Mouse (Mus musculus) T-helper 17 cell (primary cell): ENCODE measurements around the gene Hbb-bs.
"Not testable (repeated sequence)": the region's sequence is repeated elsewhere in the genome, so short reads cannot be mapped to it uniquely, and the experiment has no call there.

ENCODE experiments used
- in situ Hi-C, 2 experiments: fragments of 300-600 bp; cut with MboI, MseI; formaldehyde crosslinking; loops; 1 replicate in 1 of 2; 2 replicates in 1 of 2; pipeline ENCODE4 v1.15.1; 2025; ENCODE audit warnings: high pct_unique_total_duplicates in 2 of 2

Hbb-bs gene

DNA sequence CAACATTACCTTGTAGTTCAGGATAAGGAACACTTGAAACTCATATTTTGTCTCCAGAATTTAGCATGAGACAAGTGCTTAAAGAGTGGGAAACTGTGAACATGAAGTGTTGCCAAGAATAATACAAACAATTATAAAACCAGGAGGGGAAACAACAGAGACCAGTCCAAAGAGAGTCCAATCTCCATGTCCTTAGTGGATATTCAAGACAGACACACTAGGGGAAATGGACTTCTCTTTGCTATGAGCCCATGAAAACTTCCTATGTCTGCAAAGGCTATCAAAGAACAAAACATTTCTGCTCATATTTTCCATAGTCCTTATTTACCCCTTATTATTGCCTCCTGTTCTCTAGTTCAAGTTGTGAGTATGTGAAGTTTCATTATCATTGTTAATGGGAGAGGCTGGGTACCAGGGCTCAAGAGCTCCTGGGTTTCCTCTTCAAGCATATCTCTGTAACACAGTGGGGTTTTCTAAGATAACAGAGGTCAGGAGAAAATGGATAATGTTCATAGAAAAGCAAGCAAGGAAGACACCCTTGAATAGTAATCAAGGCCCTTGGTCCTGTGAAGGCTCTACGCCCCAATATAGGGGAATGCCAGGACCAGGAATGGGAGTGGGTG, 16.6 kb downstream of the Hbb-bs start:
- in situ Hi-C loops: no loop called here

DNA sequence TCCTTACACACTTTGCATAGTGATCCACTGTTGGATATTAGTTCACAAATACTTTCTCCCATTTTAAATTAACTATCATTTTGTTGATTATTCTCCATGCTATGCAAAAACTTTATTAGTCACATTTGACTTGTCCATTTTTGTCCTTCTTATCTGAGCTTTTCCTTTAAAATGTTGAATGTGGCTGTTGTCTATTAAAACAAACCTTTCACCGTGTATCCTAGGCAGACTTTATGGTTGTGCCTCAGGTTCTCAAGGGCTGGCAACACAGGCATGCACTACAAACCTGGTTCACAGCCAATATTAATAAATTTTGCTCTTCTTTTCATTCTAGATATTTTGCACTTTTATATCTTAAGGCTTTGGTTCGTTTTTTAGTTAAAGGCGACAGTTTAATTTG, 17.1 kb downstream of the Hbb-bs start:
- in situ Hi-C loops: no loop called here

DNA sequence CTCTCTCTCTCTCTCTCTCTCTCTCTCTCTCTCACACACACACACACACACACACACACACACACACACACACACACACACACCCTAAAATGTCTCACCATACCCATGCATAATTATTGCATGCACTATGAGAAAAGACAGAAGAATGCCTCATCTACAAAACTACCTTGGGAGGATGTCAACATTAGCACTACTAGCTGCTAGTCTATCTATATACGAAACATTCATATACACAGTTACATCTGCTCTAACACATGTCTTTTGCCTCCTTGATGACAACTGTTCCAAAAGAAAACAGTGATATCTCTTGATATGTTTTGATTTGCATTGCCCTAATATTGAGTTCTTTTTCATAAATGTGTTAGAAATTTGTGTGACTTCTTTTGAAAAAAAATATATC, 17.6 kb downstream of the Hbb-bs start:
- in situ Hi-C loops: no loop called here

DNA sequence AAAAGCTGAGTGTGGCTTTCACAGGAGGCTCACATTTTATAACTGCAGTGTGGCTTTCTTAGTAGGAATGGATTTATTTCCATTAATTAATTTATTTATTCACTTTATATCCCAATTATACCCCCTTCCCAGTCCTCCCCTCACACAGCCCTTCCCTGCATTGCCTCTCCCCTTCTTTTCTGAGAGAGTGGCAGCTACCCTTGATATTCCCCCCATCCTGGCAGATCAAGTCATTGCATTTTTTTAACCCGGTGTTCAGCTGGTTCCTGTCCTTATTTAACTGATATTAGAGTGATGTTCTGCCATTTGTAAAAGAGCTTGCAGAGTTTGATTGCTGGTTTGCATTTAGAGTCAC, 18.1 kb downstream of the Hbb-bs start:
- in situ Hi-C loops: loop anchor here in 1 of 2 experiments (5.0 kb wide), 1 partner anchor 102 kb away; no protein-coding TSS in a partner anchor

DNA sequence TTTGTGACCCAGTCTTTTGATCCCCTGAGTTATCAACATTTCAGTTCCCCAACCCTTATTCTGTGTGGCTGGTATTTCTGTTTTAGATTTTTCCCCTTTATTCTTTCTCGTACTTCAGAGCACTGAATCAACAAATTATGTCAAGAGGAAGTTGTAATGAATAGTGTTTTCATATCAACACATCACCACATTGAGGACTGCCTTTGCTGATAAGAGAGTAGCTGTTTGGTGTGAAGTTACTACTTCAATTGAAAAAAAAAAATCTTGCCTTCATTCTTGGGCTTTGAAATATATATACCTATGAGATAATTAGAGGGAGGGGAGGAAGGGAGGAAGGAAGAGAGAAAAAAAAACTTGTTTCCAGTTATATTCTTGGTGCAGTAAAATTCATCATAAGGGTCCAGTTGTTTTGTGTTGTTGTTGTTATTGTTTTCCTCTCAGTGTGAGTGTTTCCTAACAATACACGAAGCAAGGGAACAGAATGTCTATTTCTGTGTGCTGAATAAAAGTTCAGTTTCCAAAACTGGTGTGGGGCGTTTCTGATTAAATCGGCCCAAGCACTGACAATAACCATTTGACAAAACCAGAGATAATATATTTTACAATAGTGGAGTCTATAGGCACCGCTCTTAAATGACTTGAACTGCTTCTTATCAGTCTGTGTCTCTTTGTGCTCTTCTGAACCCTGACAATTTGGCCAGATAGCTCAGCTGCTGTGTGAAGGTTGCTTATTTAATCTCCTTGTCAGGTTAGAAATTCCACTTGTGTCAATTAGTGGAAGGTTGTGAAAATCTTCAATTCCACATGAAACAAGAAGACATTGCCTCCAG, 18.7 kb downstream of the Hbb-bs start:
- in situ Hi-C loops: loop anchor here in 1 of 2 experiments (5.0 kb wide), 1 partner anchor 102 kb away; no protein-coding TSS in a partner anchor

DNA sequence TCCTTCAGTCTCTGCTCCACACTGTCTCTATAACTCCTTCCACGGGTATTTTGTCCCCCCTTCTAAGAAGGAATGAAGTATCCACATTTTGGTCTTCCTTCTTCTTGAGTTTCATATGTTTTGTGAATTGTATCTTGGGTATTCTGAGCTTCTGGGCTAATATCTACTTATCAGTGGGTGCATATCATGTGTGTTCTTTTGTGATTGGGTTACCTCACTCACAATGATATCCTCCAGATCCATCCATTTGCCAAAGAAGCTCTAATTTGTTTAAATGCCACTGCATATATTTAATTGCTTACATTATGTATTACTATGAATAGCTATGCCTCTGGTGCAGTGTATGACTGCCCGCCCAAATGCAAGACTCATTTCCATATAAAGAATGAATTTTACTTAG, 19.8 kb downstream of the Hbb-bs start:
- in situ Hi-C loops: loop anchor here in 1 of 2 experiments (5.0 kb wide), 1 partner anchor 101 kb away; no protein-coding TSS in a partner anchor

DNA sequence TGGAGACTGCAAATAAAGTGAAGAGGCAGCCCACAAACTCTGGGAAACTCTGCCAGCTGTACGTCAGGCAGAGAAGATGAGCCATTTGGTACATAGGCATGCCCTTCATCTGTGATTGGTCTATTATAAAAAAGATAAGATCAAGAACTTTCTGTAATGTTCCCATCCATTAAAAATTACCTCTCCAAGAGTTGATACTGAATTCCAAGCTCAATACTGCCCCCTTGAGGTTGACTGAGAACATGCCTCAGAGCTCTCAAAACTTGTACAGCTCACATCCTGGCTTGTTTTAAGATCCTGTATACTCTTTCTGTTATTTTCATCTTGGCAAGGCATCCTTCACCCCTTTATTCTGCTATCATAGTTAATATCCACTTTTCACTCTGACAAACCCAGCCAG, 21.0 kb downstream of the Hbb-bs start:
- in situ Hi-C loops: loop anchor here in 1 of 2 experiments (5.0 kb wide), 1 partner anchor 100 kb away; no protein-coding TSS in a partner anchor

DNA sequence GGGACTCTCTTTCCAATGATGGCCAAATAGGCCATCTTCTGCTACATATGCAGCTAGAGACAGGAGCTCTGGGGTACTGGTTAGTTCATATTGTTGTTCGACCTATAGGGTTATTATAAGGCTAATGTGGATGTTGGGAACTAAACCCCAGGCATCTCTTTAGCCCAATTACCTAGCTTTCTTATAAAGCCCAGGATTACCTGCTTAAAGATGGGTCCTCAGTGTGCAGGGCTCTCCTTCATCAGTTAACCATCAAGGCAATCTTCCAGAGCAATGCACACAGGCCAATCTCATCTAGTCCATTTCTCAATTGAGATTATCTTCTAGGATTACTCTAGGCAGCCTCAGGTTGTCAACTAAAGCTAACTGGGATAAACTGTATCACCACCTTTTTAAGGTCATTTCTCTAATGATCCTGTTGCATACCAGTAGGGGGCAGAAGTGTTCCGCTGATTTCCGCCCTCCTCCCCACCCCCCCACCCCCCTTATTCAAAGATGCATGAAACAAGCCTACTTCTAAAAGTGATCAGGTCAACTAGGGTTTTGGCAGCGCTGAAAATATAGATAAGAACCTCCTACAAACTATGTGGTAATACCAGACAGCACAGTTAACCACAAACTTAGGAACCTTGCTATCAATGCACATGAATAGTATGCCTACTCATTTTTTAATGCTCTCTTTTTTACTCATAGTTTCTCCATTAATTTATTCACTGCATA, 35.1 kb downstream of the Hbb-bs start:
- in situ Hi-C loops: no loop called here

DNA sequence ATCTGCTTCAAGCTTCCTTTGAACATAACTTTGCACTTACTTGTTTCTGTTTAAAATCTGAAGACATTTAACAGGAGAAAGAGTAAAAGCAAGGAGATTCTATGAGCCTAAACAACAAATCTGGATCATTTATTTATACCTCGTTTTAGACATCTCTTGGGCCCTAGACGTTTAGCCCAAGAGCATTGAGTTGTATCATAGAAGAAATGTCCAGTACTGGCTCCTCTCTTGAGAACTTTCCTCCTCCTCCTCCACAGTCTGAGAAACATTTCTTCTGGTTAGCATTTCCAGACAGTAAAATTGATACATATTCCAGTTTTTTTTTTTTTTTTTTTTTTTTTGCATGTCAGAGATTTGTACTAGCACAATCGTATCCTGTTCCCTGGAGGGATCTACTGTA, 36.2 kb downstream of the Hbb-bs start, which contains the start of gene Olfr67:
TSS of gene Olfr67 (minus strand) at position 101 of the 400 bp plus-strand sequence.
- in situ Hi-C loops: no loop called here

DNA sequence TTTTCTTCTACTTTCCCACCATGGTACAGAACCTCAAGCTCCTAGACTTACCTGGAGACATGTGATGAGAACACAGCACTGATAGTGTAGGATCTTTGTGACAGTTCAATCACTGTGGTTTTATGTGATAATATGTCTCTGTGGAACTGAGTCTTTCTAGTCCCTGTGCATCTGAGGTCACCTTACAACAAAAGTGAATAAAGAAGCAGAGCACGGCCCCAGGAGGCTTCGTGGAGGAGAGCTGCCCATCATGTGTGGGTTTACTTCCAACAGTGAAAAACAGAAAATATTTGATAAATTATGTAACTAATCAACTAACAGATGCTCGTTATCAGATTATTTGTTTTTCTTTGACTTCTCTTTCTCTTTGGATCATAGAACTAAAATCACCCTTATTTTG, 48.3 kb downstream of the Hbb-bs start, which contains the start of gene Olfr68:
TSS of gene Olfr68 (minus strand) at position 101 of the 400 bp plus-strand sequence.
- in situ Hi-C loops: no loop called here

DNA sequence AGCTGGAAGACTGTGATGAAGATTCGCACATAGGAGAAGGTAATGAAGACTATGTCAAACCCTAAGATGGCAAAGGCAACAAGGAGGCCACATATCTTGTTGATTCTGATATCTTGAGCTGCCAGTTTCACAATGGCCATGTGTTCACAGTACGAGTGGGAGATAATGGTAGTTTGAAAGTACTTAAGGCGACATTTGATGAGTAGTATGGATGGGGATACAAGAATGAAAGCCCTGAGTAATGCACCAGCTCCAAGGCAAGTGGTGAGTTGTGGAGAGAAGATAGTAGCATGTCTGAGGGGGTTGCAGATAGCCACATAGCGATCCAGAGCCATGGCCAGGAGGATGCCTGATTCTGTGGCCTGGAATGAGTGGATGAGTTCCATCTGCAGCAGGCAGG, 50.2 kb downstream of the Hbb-bs start:
- in situ Hi-C loops: not testable (repeated sequence)
